Comparison of ENCODE assay signal across 10 mouse cellular contexts in the genomic region with DNA sequence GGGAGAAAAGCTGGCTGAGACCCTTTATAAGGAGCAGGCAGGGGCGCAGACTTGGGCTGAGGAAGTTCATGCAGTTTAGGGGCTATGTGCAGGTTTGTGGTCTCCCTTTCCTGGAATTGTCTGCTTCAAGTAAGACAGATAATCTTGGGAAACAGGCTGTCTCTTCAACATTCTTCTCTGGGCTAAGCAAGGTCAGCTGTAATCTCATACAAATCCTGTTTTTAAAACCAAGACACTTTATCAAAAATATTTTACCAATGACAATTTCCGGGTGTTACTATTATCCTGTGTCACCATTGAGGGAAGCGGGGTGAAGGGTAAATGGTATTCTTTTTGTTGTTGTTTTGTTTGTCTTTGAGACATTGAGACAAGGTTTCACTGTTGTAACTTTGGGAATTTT.
"Had no signal": no experiment of that assay in that cellular context is flagged by ENCODE, and none has a peak within 500 bp of the region (broad histone marks: within the 10 kb centered on the region; RNA-seq: fewer than 3 reads in every experiment).

No protein-coding gene starts in this region.

- DNase-seq: layer of hippocampus, adult 9-11 months; layer of hippocampus, postnatal 36 days; right cerebral cortex, postnatal 4 days; spleen, adult 18-20 months; thymus, adult 18-20 months had no signal

- H3K9me3 ChIP-seq: limb, embryonic 12.5 days; lung, embryonic 15.5 days; midbrain, embryonic 10.5 days; neural tube, embryonic 12.5 days had no signal

- ATAC-seq: intestine, postnatal 0 days had no signal

- H3K27ac ChIP-seq: limb, embryonic 12.5 days; lung, embryonic 15.5 days; neural tube, embryonic 12.5 days had no signal

- H3K9ac ChIP-seq: limb, embryonic 12.5 days; neural tube, embryonic 12.5 days had no signal

- H3K36me3 ChIP-seq: lung, embryonic 15.5 days had no signal

- H3K4me3 ChIP-seq: limb, embryonic 12.5 days; lung, embryonic 15.5 days; neural tube, embryonic 12.5 days had no signal

- H3K27me3 ChIP-seq: lung, embryonic 15.5 days; neural tube, embryonic 12.5 days had no signal
